Mouse (Mus musculus): ENCODE data around the gene Arhgap24. TPM values are rescaled to one million over a fixed set of nuclear protein-coding genes. Genes with fewer than 3 reads are reported as not detected.

Gene Arhgap24
- 12.8 and 16.4 TPM in 2 replicates for polyA plus RNA-seq (2016; fragmentation: Nextera tagmentation; extraction: Ambion mirVana)

DNA sequence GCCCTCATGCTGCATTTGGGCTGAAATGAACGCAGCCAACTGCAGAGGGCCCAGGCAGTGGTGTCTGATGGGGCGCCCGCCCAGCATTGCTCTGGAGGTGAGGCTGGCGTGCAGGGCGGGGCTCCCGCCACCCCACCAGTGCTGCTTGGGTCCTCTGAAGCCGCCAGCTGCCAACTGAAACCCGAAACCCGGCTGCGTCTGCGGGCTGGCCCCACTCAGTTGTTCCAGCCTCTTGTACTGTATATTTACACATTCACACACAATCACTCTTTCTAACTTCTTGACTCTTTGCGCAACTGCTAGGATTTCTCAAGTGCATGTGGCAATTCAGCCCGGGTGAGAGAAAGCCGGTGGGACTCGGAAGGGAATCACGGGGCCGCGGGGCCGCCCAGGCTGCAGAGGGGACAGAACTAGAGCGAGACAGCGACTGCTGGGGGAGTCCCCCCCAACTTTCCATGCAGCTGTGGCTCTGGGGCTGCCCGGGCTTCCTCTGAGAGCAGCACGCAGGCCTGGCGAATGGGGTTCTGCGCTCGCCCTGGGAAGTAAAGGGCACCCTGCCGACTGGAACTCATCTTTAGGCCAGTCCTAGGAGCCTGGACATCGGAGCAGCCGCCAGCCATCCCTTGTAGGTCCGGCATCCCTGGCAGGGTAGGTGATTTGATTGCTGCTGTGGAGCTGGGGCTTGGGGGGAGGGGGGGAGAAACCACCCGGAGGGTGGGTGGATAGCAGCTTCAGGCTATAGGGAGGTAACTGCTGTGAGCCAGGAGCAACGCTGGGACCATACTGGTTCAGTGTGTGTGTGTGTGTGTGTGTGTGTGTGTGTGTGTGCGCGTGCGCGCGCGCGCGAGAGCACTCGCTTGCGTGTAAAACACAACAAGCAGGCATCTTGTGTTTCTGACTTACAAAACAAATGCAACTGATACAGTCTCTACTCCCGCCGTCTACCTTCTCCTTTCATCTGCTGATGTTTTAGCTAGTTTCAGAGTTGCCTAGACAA lies at the start of gene Arhgap24:
Gene Arhgap24 (plus strand): TSS at position 177 of the 997 bp plus-strand sequence.
- Histone ChIP-seq H3K27ac (peak within 1 kb of the TSS; percentile 96), H3K4me3 (peak within 1 kb of the TSS; percentile 65), H3K36me3 (0 out of 2 replicates have a peak, but pooled peaks cover 3% of the 10 kb centered on the region), H3K27me3 (ENCODE audit: low read depth, poor library complexity, severe bottlenecking) (no peaks in the 10 kb centered on the region), H3K4me1 (peaks cover 57% of the 10 kb centered on the region), H3K9me3 (replicated peaks) (no peaks in the 10 kb centered on the region)
- under 1% methylated on average over 44 of the region's 44 CpGs for WGBS
- DNase-seq (ENCODE audit: low spot score), result peak; percentile 89

DNA sequence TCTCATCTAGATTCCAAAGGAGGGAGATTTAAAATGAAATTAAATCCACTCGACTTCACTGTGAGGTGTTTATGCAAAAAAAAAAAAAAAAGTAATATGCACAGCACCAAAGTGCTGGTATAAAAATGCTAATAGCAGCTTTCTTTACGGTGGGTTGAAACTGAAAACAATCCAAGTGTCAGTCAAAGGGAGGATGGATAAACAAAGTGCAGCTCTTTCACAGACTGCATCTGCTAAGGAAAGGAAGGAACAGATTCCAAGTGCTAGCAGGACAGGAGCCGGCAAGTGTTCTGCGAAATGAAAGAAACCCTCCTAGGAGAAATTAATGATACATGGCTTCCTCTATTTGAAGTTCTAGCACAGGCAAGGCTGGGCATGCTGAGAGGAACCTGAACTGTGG lies 47.0 kb upstream of the Arhgap24 start:
- Histone ChIP-seq H3K27me3 (ENCODE audit: low read depth, poor library complexity, severe bottlenecking) (no peaks in the 10 kb centered on the region), H3K36me3 (no peaks in the 10 kb centered on the region), H3K9me3 (replicated peaks) (no peaks in the 10 kb centered on the region), H3K4me3 (no peak overlapping the region), H3K4me1 (peaks cover 29% of the 10 kb centered on the region), H3K27ac (no peak overlapping the region)
- WGBS, result 59% methylated on average over 4 of the region's 4 CpGs
- DNase-seq (ENCODE audit: low spot score), result no peak

- Histone ChIP-seq H3K27ac (peak overlapping the region; percentile 75), H3K27me3 (ENCODE audit: low read depth, poor library complexity, severe bottlenecking) (no peaks in the 10 kb centered on the region), H3K4me1 (peaks cover 29% of the 10 kb centered on the region), H3K4me3 (no peak overlapping the region), H3K36me3 (no peaks in the 10 kb centered on the region), H3K9me3 (replicated peaks) (no peaks in the 10 kb centered on the region)
- WGBS, result 14% methylated on average over 8 of the region's 8 CpGs
- DNase-seq (ENCODE audit: low spot score), result peak; percentile 51
These were observed 44.6 kb upstream of the Arhgap24 start for GRCm38 (mm10) chr5:102436581-102436980.

DNA sequence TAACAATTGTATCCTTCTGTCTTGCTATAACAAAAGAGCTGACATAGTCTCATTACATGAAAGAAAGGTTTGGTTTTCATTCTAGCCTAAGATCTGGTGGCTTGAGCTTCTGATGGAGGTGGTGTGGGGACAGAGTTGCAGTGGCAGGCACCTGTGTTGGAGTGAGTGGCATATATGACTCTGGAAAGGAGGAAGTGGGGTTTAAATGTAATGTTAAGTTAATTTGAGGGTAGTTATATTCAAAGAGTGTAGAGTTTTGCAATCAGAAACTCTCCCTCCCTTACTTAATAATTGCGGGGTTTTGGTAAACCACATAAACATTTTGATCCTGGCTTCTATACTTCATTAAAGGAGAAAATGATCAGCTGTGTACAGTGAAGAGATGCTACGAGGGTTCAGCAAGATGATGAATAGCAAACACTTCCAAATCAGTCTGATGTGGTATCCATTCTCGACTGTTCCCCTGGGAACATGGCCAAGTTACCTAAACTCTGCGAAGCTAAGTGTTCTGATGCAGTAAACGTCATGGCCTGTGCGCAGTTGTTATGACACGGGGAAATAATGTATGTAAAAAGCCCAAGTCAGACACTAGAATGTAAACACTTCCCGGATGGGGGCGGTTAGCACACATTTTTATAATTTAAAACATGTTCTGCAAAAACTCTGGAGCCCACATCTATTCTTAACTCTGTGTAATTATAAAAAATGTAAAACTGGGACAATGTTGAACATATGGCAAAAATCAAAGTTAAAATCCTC lies 41.9 kb upstream of the Arhgap24 start:
- no peaks in the 10 kb centered on the region for H3K9me3 ChIP-seq (replicated peaks)
- H3K4me3 ChIP-seq, result no peak overlapping the region
- H3K27me3 ChIP-seq (ENCODE audit: low read depth, poor library complexity, severe bottlenecking), result no peaks in the 10 kb centered on the region
- peaks cover 21% of the 10 kb centered on the region for H3K4me1 ChIP-seq
- no peak for DNase-seq (ENCODE audit: low spot score)
- 89% methylated on average over 9 of the region's 9 CpGs for whole genome bisulfite sequencing
- no peak overlapping the region for H3K27ac ChIP-seq
- H3K36me3 ChIP-seq, result no peaks in the 10 kb centered on the region

GRCm38 (mm10) chr5:102447436-102447835 lies 33.8 kb upstream of the Arhgap24 start:
- 93% methylated on average over 9 of the region's 9 CpGs for WGBS
- Histone ChIP-seq H3K4me1 (no peaks in the 10 kb centered on the region), H3K27ac (no peak overlapping the region), H3K27me3 (ENCODE audit: low read depth, poor library complexity, severe bottlenecking) (no peaks in the 10 kb centered on the region), H3K9me3 (replicated peaks) (no peaks in the 10 kb centered on the region), H3K4me3 (no peak overlapping the region), H3K36me3 (no peaks in the 10 kb centered on the region)
- DNase-seq (ENCODE audit: low spot score), result no peak

- no peak for DNase-seq (ENCODE audit: low spot score)
- Histone ChIP-seq H3K9me3 (replicated peaks) (no peaks in the 10 kb centered on the region), H3K36me3 (no peaks in the 10 kb centered on the region), H3K27me3 (ENCODE audit: low read depth, poor library complexity, severe bottlenecking) (no peaks in the 10 kb centered on the region), H3K4me1 (peaks cover 9% of the 10 kb centered on the region), H3K4me3 (no peak overlapping the region), H3K27ac (no peak overlapping the region)
- 92% methylated on average over 2 of the region's 2 CpGs for WGBS
These were observed 30.3 kb upstream of the Arhgap24 start for GRCm38 (mm10) chr5:102450897-102451296.

GRCm38 (mm10) chr5:102452079-102452797 lies 29.0 kb upstream of the Arhgap24 start:
- peak; percentile 4 for DNase-seq (ENCODE audit: low spot score)
- no peak overlapping the region for H3K4me3 ChIP-seq
- no peaks in the 10 kb centered on the region for H3K27me3 ChIP-seq (ENCODE audit: low read depth, poor library complexity, severe bottlenecking)
- no peaks in the 10 kb centered on the region for H3K9me3 ChIP-seq (replicated peaks)
- H3K27ac ChIP-seq, result no peak overlapping the region
- H3K36me3 ChIP-seq, result no peaks in the 10 kb centered on the region
- peaks cover 9% of the 10 kb centered on the region for H3K4me1 ChIP-seq
- 88% methylated on average over 7 of the region's 7 CpGs for WGBS

GRCm38 (mm10) chr5:102453324-102453723 lies 27.9 kb upstream of the Arhgap24 start:
- Histone ChIP-seq H3K27ac (no peak overlapping the region), H3K27me3 (ENCODE audit: low read depth, poor library complexity, severe bottlenecking) (no peaks in the 10 kb centered on the region), H3K36me3 (no peaks in the 10 kb centered on the region), H3K9me3 (replicated peaks) (no peaks in the 10 kb centered on the region), H3K4me1 (peaks cover 9% of the 10 kb centered on the region), H3K4me3 (no peak overlapping the region)
- 89% methylated on average over 2 of the region's 2 CpGs for WGBS
- DNase-seq (ENCODE audit: low spot score), result peak; percentile 10

DNA sequence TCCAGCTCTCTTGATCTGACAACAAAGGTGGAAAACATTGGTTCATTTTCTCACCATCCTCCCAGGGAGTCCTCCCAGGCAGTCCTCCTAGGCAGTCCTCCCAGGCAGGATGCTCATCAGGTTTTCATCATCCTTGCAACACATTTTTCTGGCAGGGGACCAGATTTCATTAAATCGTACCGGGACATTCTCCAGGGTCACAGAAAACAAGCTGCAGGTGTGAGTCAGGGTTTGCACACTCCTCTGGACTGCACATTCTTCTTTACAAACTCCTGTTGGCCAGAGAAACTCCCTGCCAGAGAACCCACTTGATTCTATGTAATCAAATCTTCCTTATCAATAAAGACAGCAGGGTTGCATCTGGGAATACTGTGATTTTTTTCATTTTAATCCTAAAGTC lies 25.9 kb upstream of the Arhgap24 start:
- WGBS, result 39% methylated on average over 2 of the region's 2 CpGs
- no peaks in the 10 kb centered on the region for H3K9me3 ChIP-seq (replicated peaks)
- no peaks in the 10 kb centered on the region for H3K27me3 ChIP-seq (ENCODE audit: low read depth, poor library complexity, severe bottlenecking)
- no peaks in the 10 kb centered on the region for H3K36me3 ChIP-seq
- peak; percentile 40 for DNase-seq (ENCODE audit: low spot score)
- no peak overlapping the region for H3K4me3 ChIP-seq
- H3K27ac ChIP-seq, result no peak overlapping the region
- H3K4me1 ChIP-seq, result peaks cover 9% of the 10 kb centered on the region

- 92% methylated on average over 12 of the region's 12 CpGs for WGBS
- no peak overlapping the region for H3K4me3 ChIP-seq
- H3K27ac ChIP-seq, result no peak overlapping the region
- no peaks in the 10 kb centered on the region for H3K9me3 ChIP-seq (replicated peaks)
- H3K4me1 ChIP-seq, result peaks cover under 1% of the 10 kb centered on the region
- H3K36me3 ChIP-seq, result no peaks in the 10 kb centered on the region
- no peaks in the 10 kb centered on the region for H3K27me3 ChIP-seq (ENCODE audit: low read depth, poor library complexity, severe bottlenecking)
- peak; percentile 15 for DNase-seq (ENCODE audit: low spot score)
These were observed 20.6 kb upstream of the Arhgap24 start for GRCm38 (mm10) chr5:102460452-102461197.

DNA sequence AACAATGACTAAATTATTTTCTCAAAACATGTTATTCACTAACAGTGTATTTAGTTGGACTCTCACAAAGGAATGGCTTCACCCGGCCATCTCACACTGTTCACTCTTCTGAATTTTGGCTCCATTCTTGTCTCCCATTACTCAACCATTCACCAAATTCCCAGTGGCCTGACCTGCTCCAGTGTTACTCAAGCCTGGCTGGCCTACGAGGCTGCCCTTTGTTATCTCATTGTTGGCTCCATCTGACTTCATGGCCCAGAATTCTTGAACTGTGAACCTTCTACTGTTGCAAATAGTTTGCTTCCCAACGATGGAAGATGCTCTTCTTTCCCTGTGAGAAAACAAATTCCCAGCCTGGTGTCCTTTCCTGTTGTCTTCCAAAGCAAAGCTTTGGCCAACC lies 18.2 kb upstream of the Arhgap24 start:
- H3K27ac ChIP-seq, result no peak overlapping the region
- no peak overlapping the region for H3K4me3 ChIP-seq
- H3K36me3 ChIP-seq, result no peaks in the 10 kb centered on the region
- no peak for DNase-seq (ENCODE audit: low spot score)
- peaks cover 1% of the 10 kb centered on the region; the same call in 1 of the 2 replicates for H3K4me1 ChIP-seq
- H3K27me3 ChIP-seq (ENCODE audit: low read depth, poor library complexity, severe bottlenecking), result no peaks in the 10 kb centered on the region
- H3K9me3 ChIP-seq (replicated peaks), result no peaks in the 10 kb centered on the region
- 88% methylated on average over 3 of the region's 3 CpGs for WGBS

GRCm38 (mm10) chr5:102465372-102465771 lies 15.8 kb upstream of the Arhgap24 start:
- DNase-seq (ENCODE audit: low spot score), result peak; percentile 14
- 88% methylated on average over 2 of the region's 2 CpGs for WGBS
- H3K9me3 ChIP-seq (replicated peaks), result no peaks in the 10 kb centered on the region
- H3K4me3 ChIP-seq, result no peak overlapping the region
- H3K36me3 ChIP-seq, result no peaks in the 10 kb centered on the region
- no peaks in the 10 kb centered on the region for H3K27me3 ChIP-seq (ENCODE audit: low read depth, poor library complexity, severe bottlenecking)
- peaks cover 7% of the 10 kb centered on the region; the same call in 1 of the 2 replicates for H3K4me1 ChIP-seq
- H3K27ac ChIP-seq, result no peak overlapping the region

All from limb, embryonic 10.5 days (tissue).